Mouse (Mus musculus): ENCODE data around the gene Fgf9. TPM values are rescaled to one million over a fixed set of nuclear protein-coding genes. Genes with fewer than 3 reads are reported as not detected.
A peak's percentile ranks its signal among the peaks of the same experiment; 100 is the strongest.

Fgf9 gene
- polyA plus RNA-seq (2012; rRNA removed) (5.2 and 5.3 TPM in 2 replicates), polyA plus RNA-seq (2014; fragmentation: Nextera tagmentation; extraction: Ambion mirVana) (10.2 and 10.4 TPM in 2 replicates)

GRCm38 (mm10) chr14:58070481-58071119 is at the start of gene Fgf9:
Fgf9 (plus strand) TSS chr14:58070547.
- peaks cover 24% of the 10 kb centered on the region; the same call in 1 of the 2 replicates for H3K4me1 ChIP-seq (ENCODE audit: control insufficient read depth, insufficient read depth, low read length)
- H3K27ac ChIP-seq (replicated peaks; ENCODE audit: low read depth, low read length) = no peak within 1 kb of the TSS

GRCm38 (mm10) chr14:58034567-58034966 is 35.8 kb upstream of the Fgf9 start:
- Histone ChIP-seq H3K4me3 (replicated peaks; ENCODE audit: low read length) (no peak overlapping the region), H3K9me3 (ENCODE audit: control insufficient read depth, low read length) (no peaks in the 10 kb centered on the region), H3K36me3 (ENCODE audit: control insufficient read depth, insufficient read depth, low read length) (no peaks in the 10 kb centered on the region), H3K4me1 (ENCODE audit: control insufficient read depth, insufficient read depth, low read length) (no peaks in the 10 kb centered on the region), H3K27me3 (ENCODE audit: control insufficient read depth, insufficient read depth, low read length) (no peaks in the 10 kb centered on the region; the same call in 1 of the 2 replicates), H3K4me2 (replicated peaks; ENCODE audit: low read depth, low read length, severe bottlenecking) (no peak overlapping the region), H3K9ac (ENCODE audit: low read depth, low read length, severe bottlenecking) (no peak overlapping the region), H3K27ac (replicated peaks; ENCODE audit: low read depth, low read length) (no peak overlapping the region)
- WGBS = 8% methylated on average over 8 of the region's 8 CpGs
- TF ChIP-seq POLR2A (IDR thresholded peaks at IDR 0.05; ENCODE audit: borderline replicate concordance, extremely low read depth, insufficient read depth, insufficient read length) = no peak
- no peak for ATAC-seq (ENCODE audit: low FRiP score, low read depth)
- DNase-seq (ENCODE audit: low spot score) = peak; percentile 69

More at GRCm38 (mm10) chr14:58070481-58071119, at the start of gene Fgf9:
- no peak for DNase-seq (ENCODE audit: low spot score)
- no peak for TF ChIP-seq POLR2A (IDR thresholded peaks at IDR 0.05; ENCODE audit: borderline replicate concordance, extremely low read depth, insufficient read depth, insufficient read length)
- Histone ChIP-seq H3K9me3 (ENCODE audit: control insufficient read depth, low read length) (no peaks in the 10 kb centered on the region), H3K4me2 (replicated peaks; ENCODE audit: low read depth, low read length, severe bottlenecking) (peak within 1 kb of the TSS; percentile 97), H3K4me3 (replicated peaks; ENCODE audit: low read length) (peak within 1 kb of the TSS; percentile 55), H3K27me3 (ENCODE audit: control insufficient read depth, insufficient read depth, low read length) (peaks cover 51% of the 10 kb centered on the region), H3K9ac (ENCODE audit: low read depth, low read length, severe bottlenecking) (peak within 1 kb of the TSS; percentile 61), H3K36me3 (ENCODE audit: control insufficient read depth, insufficient read depth, low read length) (no peaks in the 10 kb centered on the region)
- no peak for ATAC-seq (ENCODE audit: low FRiP score, low read depth)
- 0% methylated on average over 22 of the region's 33 CpGs for WGBS

- 22% methylated on average over 6 of the region's 6 CpGs for WGBS
- no peak for TF ChIP-seq POLR2A (IDR thresholded peaks at IDR 0.05; ENCODE audit: borderline replicate concordance, extremely low read depth, insufficient read depth, insufficient read length)
- Histone ChIP-seq H3K36me3 (ENCODE audit: control insufficient read depth, insufficient read depth, low read length) (no peaks in the 10 kb centered on the region), H3K9me3 (ENCODE audit: control insufficient read depth, low read length) (no peaks in the 10 kb centered on the region), H3K4me1 (ENCODE audit: control insufficient read depth, insufficient read depth, low read length) (no peaks in the 10 kb centered on the region), H3K27me3 (ENCODE audit: control insufficient read depth, insufficient read depth, low read length) (no peaks in the 10 kb centered on the region; the same call in 1 of the 2 replicates), H3K4me2 (replicated peaks; ENCODE audit: low read depth, low read length, severe bottlenecking) (no peak overlapping the region), H3K9ac (ENCODE audit: low read depth, low read length, severe bottlenecking) (no peak overlapping the region), H3K4me3 (replicated peaks; ENCODE audit: low read length) (no peak overlapping the region), H3K27ac (replicated peaks; ENCODE audit: low read depth, low read length) (no peak overlapping the region)
- no peak for DNase-seq (ENCODE audit: low spot score)
- ATAC-seq (ENCODE audit: low FRiP score, low read depth) = no peak
Measured at GRCm38 (mm10) chr14:58036174-58036573, 34.2 kb upstream of the Fgf9 start.

DNA sequence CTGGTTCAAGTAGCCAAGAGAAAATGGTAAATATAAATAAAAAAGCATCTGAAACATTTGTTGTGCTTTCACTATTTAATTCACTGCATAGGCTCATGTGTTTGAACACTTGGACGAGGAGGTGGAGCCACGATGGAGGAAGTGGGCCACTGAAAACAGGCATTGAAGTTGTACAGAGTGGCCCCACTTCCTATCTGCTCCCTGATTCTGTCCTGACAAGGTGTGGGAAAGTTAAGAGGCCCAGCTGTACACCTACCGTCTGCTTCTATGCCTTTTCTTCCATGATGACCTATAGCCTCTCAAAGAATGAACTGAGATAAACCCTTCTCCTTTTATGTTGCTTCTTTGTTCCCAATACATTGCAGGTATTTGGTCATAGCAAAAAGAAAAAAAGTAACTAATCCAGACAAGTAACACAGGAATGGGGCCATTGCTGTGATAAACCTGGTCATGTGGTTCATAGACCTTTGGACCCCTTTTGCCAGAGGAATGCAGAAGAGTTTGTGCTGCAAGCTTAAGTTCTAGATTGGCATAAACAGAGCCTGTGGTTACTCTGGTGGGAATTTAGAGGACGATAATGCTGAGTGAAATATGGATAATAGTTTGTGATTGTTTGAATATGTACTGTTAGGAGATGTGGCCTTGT is 23.6 kb upstream of the Fgf9 start:
- no peak for TF ChIP-seq POLR2A (IDR thresholded peaks at IDR 0.05; ENCODE audit: borderline replicate concordance, extremely low read depth, insufficient read depth, insufficient read length)
- no peak overlapping the region for H3K4me2 ChIP-seq (replicated peaks; ENCODE audit: low read depth, low read length, severe bottlenecking)
- 86% methylated on average over 4 of the region's 4 CpGs for WGBS

GRCm38 (mm10) chr14:58050691-58051090 is 19.7 kb upstream of the Fgf9 start:
- no peaks in the 10 kb centered on the region for H3K36me3 ChIP-seq (ENCODE audit: control insufficient read depth, insufficient read depth, low read length)
- no peak for TF ChIP-seq POLR2A (IDR thresholded peaks at IDR 0.05; ENCODE audit: borderline replicate concordance, extremely low read depth, insufficient read depth, insufficient read length)
- no peak overlapping the region for H3K4me3 ChIP-seq (replicated peaks; ENCODE audit: low read length)
- no peak overlapping the region for H3K9ac ChIP-seq (ENCODE audit: low read depth, low read length, severe bottlenecking)
- H3K27ac ChIP-seq (replicated peaks; ENCODE audit: low read depth, low read length) = no peak overlapping the region
- H3K4me1 ChIP-seq (ENCODE audit: control insufficient read depth, insufficient read depth, low read length) = no peaks in the 10 kb centered on the region
- DNase-seq (ENCODE audit: low spot score) (no peak), ATAC-seq (ENCODE audit: low FRiP score, low read depth) (no peak)
- H3K9me3 ChIP-seq (ENCODE audit: control insufficient read depth, low read length) = no peaks in the 10 kb centered on the region
- no peak overlapping the region for H3K4me2 ChIP-seq (replicated peaks; ENCODE audit: low read depth, low read length, severe bottlenecking)
- 92% methylated on average over 5 of the region's 5 CpGs for WGBS
- H3K27me3 ChIP-seq (ENCODE audit: control insufficient read depth, insufficient read depth, low read length) = no peaks in the 10 kb centered on the region

More for the DNA sequence above, 23.6 kb upstream of the Fgf9 start:
- Histone ChIP-seq H3K4me3 (replicated peaks; ENCODE audit: low read length) (no peak overlapping the region), H3K27ac (replicated peaks; ENCODE audit: low read depth, low read length) (no peak overlapping the region), H3K9me3 (ENCODE audit: control insufficient read depth, low read length) (no peaks in the 10 kb centered on the region), H3K4me1 (ENCODE audit: control insufficient read depth, insufficient read depth, low read length) (no peaks in the 10 kb centered on the region), H3K9ac (ENCODE audit: low read depth, low read length, severe bottlenecking) (no peak overlapping the region), H3K36me3 (ENCODE audit: control insufficient read depth, insufficient read depth, low read length) (no peaks in the 10 kb centered on the region), H3K27me3 (ENCODE audit: control insufficient read depth, insufficient read depth, low read length) (no peaks in the 10 kb centered on the region)
- ATAC-seq (ENCODE audit: low FRiP score, low read depth) (no peak), DNase-seq (ENCODE audit: low spot score) (no peak)
